Mouse (Mus musculus) CH12.LX (cell line): Measurements from ENCODE around the gene 4833427G06Rik. TPM values are rescaled to one million over a fixed set of nuclear protein-coding genes. Genes with fewer than 3 reads are reported as not detected.
"Not testable (repeated sequence)": the region's sequence is repeated elsewhere in the genome, so short reads cannot be mapped to it uniquely, and the experiment has no call there.

Experiments
- DNase-seq: peaks from one replicate; pipeline ENCODE4 v3.0.0-alpha.2; 2013; ENCODE audit errors: extremely low read depth
- H3K27ac ChIP-seq: 2 replicates; pipeline ENCODE4 v1.5.1; 2012; ENCODE audit warnings: low read depth, mild to moderate bottlenecking, control low read depth, moderate library complexity; ENCODE audit not compliant: insufficient read depth
- H3K27me3 ChIP-seq: replicated peaks from 2 replicates; pipeline ENCODE3; 2012; ENCODE audit warnings: inconsistent platforms
- H3K36me3 ChIP-seq, 2 experiments: replicated peaks in 1 of 2; 2 replicates each; pipeline versions ENCODE3 to v1.6.1; 2012; ENCODE audit warnings: inconsistent platforms in 1 of 2, low read length in 1 of 2, mild to moderate bottlenecking in 1 of 2, mixed read lengths in 1 of 2, moderate library complexity in 1 of 2; ENCODE audit not compliant: control insufficient read depth in 1 of 2, insufficient read depth in 1 of 2
- H3K4me1 ChIP-seq, 2 experiments: 2 replicates each; pipeline ENCODE4 v1.6.1; 2012; ENCODE audit warnings: inconsistent platforms in 1 of 2, moderate library complexity in 1 of 2; ENCODE audit not compliant: insufficient read depth in 2 of 2, control insufficient read depth in 1 of 2
- H3K4me2 ChIP-seq: 2 replicates; pipeline ENCODE4 v1.6.1; 2012; ENCODE audit warnings: low read depth, mild to moderate bottlenecking, control low read depth; ENCODE audit not compliant: poor library complexity, insufficient read depth, severe bottlenecking
- H3K4me3 ChIP-seq, 3 experiments: fragments of 150-350 bp in 1 of 3; sonication (generic) in 1 of 3; replicated peaks in 1 of 3; 2 replicates each; pipeline versions ENCODE3 to v1.5.1; 2011 to 2012; ENCODE audit warnings: low read depth in 2 of 3, low read length in 2 of 3, mild to moderate bottlenecking in 2 of 3, moderate library complexity in 2 of 3, control low read depth in 1 of 3, improper control_type of control experiment in 1 of 3, inconsistent platforms in 1 of 3, mixed read lengths in 1 of 3; ENCODE audit not compliant: poor library complexity in 1 of 3
- H3K79me2 ChIP-seq: replicated peaks from 2 replicates; pipeline ENCODE4 v1.6.1; 2012; ENCODE audit warnings: mild to moderate bottlenecking, moderate library complexity; ENCODE audit not compliant: control insufficient read depth, poor library complexity, insufficient read depth, severe bottlenecking; ENCODE audit errors: extremely low read depth
- H3K9ac ChIP-seq: 2 replicates; pipeline ENCODE4 v1.6.1; 2012; ENCODE audit warnings: low read depth, mild to moderate bottlenecking, control low read depth, moderate library complexity; ENCODE audit not compliant: insufficient read depth
- H3K9me3 ChIP-seq: replicated peaks from 2 replicates; pipeline ENCODE3; 2012; ENCODE audit warnings: low read length, inconsistent platforms, mixed read lengths
- BHLHE40 ChIP-seq: IDR thresholded peaks from 2 replicates; pipeline ENCODE4 v1.6.1; 2011; ENCODE audit warnings: mild to moderate bottlenecking, low read depth, low read length, improper control_type of control experiment
- ELF1 ChIP-seq: IDR thresholded peaks from 2 replicates; pipeline ENCODE4 v1.6.1; 2014; ENCODE audit warnings: low read depth, mild to moderate bottlenecking, inconsistent platforms, low read length, improper control_type of control experiment
- EP300 ChIP-seq: IDR thresholded peaks from 2 replicates; pipeline ENCODE4 v1.6.1; 2011; ENCODE audit warnings: low read length, improper control_type of control experiment
- KAT2A ChIP-seq: IDR thresholded peaks from 2 replicates; pipeline ENCODE4 v1.6.1; 2012; ENCODE audit warnings: low read length, improper control_type of control experiment, inconsistent platforms; ENCODE audit not compliant: insufficient replicate concordance
- MAZ ChIP-seq: IDR thresholded peaks from 2 replicates; pipeline ENCODE4 v1.6.1; 2012; ENCODE audit warnings: low read depth, mild to moderate bottlenecking, inconsistent platforms, low read length, improper control_type of control experiment, moderate library complexity
- MEF2A ChIP-seq: IDR thresholded peaks from 2 replicates; pipeline ENCODE4 v1.6.1; 2014; ENCODE audit warnings: low read depth, mild to moderate bottlenecking, inconsistent platforms, low read length, improper control_type of control experiment, borderline replicate concordance
- MYC ChIP-seq: IDR thresholded peaks from 2 replicates; pipeline ENCODE4 v1.6.1; 2011; ENCODE audit warnings: low read depth, mild to moderate bottlenecking, improper control_type of control experiment, low read length
- NELFE ChIP-seq: IDR thresholded peaks from 2 replicates; pipeline ENCODE4 v1.6.1; 2011; ENCODE audit warnings: low read depth, low read length, improper control_type of control experiment
- NRF1 ChIP-seq: IDR thresholded peaks from 2 replicates; pipeline ENCODE4 v1.6.1; 2014; ENCODE audit warnings: low read depth, mild to moderate bottlenecking, inconsistent platforms, low read length, improper control_type of control experiment, moderate library complexity
- RAD21 ChIP-seq: IDR thresholded peaks from 2 replicates; pipeline ENCODE4 v1.6.1; 2011; ENCODE audit warnings: low read depth, mild to moderate bottlenecking, low read length, improper control_type of control experiment, moderate library complexity
- RCOR1 ChIP-seq: conservative IDR thresholded peaks from 2 replicates; pipeline ENCODE4 v1.6.1; 2012; ENCODE audit warnings: low read depth, mild to moderate bottlenecking, inconsistent platforms, low read length, improper control_type of control experiment
- SIN3A ChIP-seq: IDR thresholded peaks from 2 replicates; pipeline ENCODE4 v1.6.1; 2012; ENCODE audit warnings: low read length, improper control_type of control experiment, inconsistent platforms
- TBP ChIP-seq: conservative IDR thresholded peaks from 2 replicates; pipeline ENCODE4 v1.6.1; 2011; ENCODE audit warnings: low read depth, low read length, improper control_type of control experiment
- UBTF ChIP-seq: IDR thresholded peaks from 2 replicates; pipeline ENCODE4 v1.6.1; 2012; ENCODE audit warnings: low read depth, mild to moderate bottlenecking, inconsistent platforms, low read length, improper control_type of control experiment, moderate library complexity
- USF2 ChIP-seq: conservative IDR thresholded peaks from 2 replicates; pipeline ENCODE4 v1.6.1; 2011; ENCODE audit warnings: low read depth, low read length, improper control_type of control experiment
- ZMIZ1 ChIP-seq: IDR thresholded peaks from 2 replicates; pipeline ENCODE4 v1.6.1; 2012; ENCODE audit warnings: low read depth, mild to moderate bottlenecking, inconsistent platforms, low read length, improper control_type of control experiment
- ZNF384 ChIP-seq: IDR thresholded peaks from 2 replicates; pipeline ENCODE4 v1.6.1; 2012; ENCODE audit warnings: low read depth, low read length, improper control_type of control experiment, inconsistent platforms
- dilution Hi-C: fragments of 300-500 bp; cut with MboI; formaldehyde crosslinking; loops from 2 replicates; pipeline ENCODE4 v1.14.3; 2020; ENCODE audit warnings: low sequenced_read_pairs; ENCODE audit not compliant: extremely low pct_unique_long_range_greater_than_20kb, extremely low pct_ligation_motif_present
- in situ Hi-C: fragments of 300-500 bp; cut with MboI; formaldehyde crosslinking; loops from 3 replicates; pipeline ENCODE4 v1.14.3; 2019; ENCODE audit warnings: low sequenced_read_pairs, low pct_ligation_motif_present, low pct_unique_long_range_greater_than_20kb, mixed read lengths
- polyA plus RNA-seq: library from polyadenylated mRNA; unstranded; fragments of >175 nt; gene quantifications from 2 replicates; pipeline ENCODE4 v1.2.1, GENCODE M21; 2012; ENCODE audit warnings: low read depth; ENCODE audit not compliant: insufficient read length
- total RNA-seq, 2 experiments: library from RNA; depleted of rRNA; stranded (reverse); fragments of 300-350 nt in 1 of 2; fragments of >200 nt in 1 of 2; gene quantifications; 2 replicates each; pipeline ENCODE4 v1.2.3; 2012 to 2014

Gene 4833427G06Rik
- total and polyA plus RNA-seq, 3 experiments: 0.25 TPM; not detected in 2

GRCm38 (mm10) chr9:51143437-51143836, 41.6 kb upstream of the 4833427G06Rik start:
- no peak for TF ChIP-seq RAD21
- TF ChIP-seq TBP: no peak
- TF ChIP-seq RCOR1: no peak
- in situ Hi-C loops (loop anchor here (25.0 kb wide), 1 partner anchor 306 kb away; the partner anchor contains the start of gene Ppp2r1b), dilution Hi-C loops (no loop called here)
- Histone ChIP-seq H3K9ac (no peak overlapping the region), H3K36me3 (no peaks in the 10 kb centered on the region), H3K79me2 (no peaks in the 10 kb centered on the region), H3K4me2 (no peak overlapping the region), H3K9me3 (peaks cover 6% of the 10 kb centered on the region), H3K27ac (no peak overlapping the region), H3K4me3 (no peak overlapping the region), H3K4me1 (no peaks in the 10 kb centered on the region), H3K27me3 (no peaks in the 10 kb centered on the region)
- DNase-seq: no peak

DNA sequence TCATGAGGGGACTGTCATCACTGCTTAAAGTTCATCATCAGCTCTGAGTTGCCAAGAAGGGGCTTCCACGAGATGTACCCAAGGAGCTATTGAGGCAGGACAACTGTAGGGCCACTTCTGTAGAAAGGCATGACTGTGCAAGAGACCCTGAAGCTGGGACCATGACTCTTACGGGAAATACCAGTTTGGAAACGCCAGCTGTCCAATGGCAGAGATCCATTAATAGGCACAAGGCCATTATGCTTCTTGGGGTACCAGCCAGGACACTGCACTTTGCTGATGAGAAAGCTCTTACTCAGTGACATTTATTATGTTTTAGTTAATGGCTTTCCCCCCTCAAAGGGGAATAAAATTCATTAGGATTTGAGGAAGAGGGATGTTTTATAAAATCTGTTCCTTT, 38.8 kb upstream of the 4833427G06Rik start:
- Histone ChIP-seq H3K4me3 (no peak overlapping the region), H3K4me1 (no peaks in the 10 kb centered on the region), H3K27me3 (no peaks in the 10 kb centered on the region), H3K79me2 (no peaks in the 10 kb centered on the region), H3K36me3 (no peaks in the 10 kb centered on the region), H3K4me2 (no peak overlapping the region), H3K9me3 (peaks cover 2% of the 10 kb centered on the region), H3K27ac (no peak overlapping the region), H3K9ac (no peak overlapping the region)
- in situ Hi-C loops (loop anchor here (25.0 kb wide), 1 partner anchor 303 kb away; the partner anchor contains the start of gene Ppp2r1b), dilution Hi-C loops (no loop called here)
- DNase-seq: no peak
- no peak for TF ChIP-seq SIN3A
- TF ChIP-seq KAT2A: no peak
- no peak for TF ChIP-seq TBP

DNA sequence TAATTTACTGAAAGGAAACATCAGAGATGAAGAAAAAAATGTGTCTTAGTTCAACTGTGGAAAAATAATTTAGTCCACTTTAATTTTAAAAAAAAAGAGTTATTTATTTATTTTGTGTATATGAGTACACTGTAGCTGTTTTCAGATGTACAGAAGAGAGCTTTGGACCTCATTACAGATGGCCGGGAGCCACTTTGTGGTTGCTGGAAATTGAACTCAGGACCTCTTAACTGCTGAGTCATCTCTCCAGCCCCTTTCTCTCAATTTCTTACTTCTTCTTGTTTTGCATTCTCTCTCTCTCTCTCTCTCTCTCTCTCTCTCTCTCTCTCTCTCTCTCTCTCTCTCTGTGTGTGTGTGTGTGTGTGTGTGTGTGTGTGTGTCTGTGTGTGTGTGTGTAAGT, 37.5 kb upstream of the 4833427G06Rik start:
- H3K4me2 ChIP-seq, H3K27me3 ChIP-seq, DNase-seq, H3K9ac ChIP-seq, H3K4me3 ChIP-seq, H3K79me2 ChIP-seq, dilution Hi-C loops, H3K27ac ChIP-seq, H3K36me3 ChIP-seq, H3K4me1 ChIP-seq, H3K9me3 ChIP-seq: not testable (repeated sequence)
- in situ Hi-C loops: loop anchor here (25.0 kb wide), 1 partner anchor 302 kb away; the partner anchor contains the start of gene Ppp2r1b

- no peaks in the 10 kb centered on the region for H3K79me2 ChIP-seq
- dilution Hi-C loops: no loop called here
- TF ChIP-seq NRF1 (no peak), MYC (no peak), MEF2A (no peak), USF2 (no peak), RAD21 (no peak), ELF1 (no peak), UBTF (no peak), BHLHE40 (no peak), ZMIZ1 (no peak), ZNF384 (no peak), NELFE (no peak), EP300 (no peak), MAZ (no peak)
- no peaks in the 10 kb centered on the region for H3K9me3 ChIP-seq
- H3K36me3 ChIP-seq: no peaks in the 10 kb centered on the region
- no peak overlapping the region for H3K27ac ChIP-seq
- DNase-seq: no peak
- H3K4me3 ChIP-seq: no peak overlapping the region
- in situ Hi-C loops: loop anchor here (25.0 kb wide), 1 partner anchor 301 kb away; the partner anchor contains the start of gene Ppp2r1b
- no peaks in the 10 kb centered on the region for H3K4me1 ChIP-seq
- H3K9ac ChIP-seq: no peak overlapping the region
- no peak overlapping the region for H3K4me2 ChIP-seq
- H3K27me3 ChIP-seq: no peaks in the 10 kb centered on the region
Measured at GRCm38 (mm10) chr9:51138301-51138700, 36.4 kb upstream of the 4833427G06Rik start.
